Mouse (Mus musculus) frontal cortex, adult (tissue): ENCODE results near the gene Col5a1.
A peak's percentile ranks its signal among the peaks of the same experiment; 100 is the strongest.

Source experiments
- ATAC-seq: cut with Nextera tagmentation; 2 replicates; pipeline ENCODE4 v1.9.2; 2017; ENCODE audit warnings: mild to moderate bottlenecking, moderate library complexity, mixed read lengths; ENCODE audit not compliant: low TSS enrichment

Gene Col5a1

GRCm38 (mm10) chr2:27886148-27886551 lies at the start of gene Col5a1:
Gene Col5a1, plus strand, starts transcription at chr2:27886425.
- 0 out of 2 replicates have a peak, but pooled peaks have one; percentile 47 for ATAC-seq

GRCm38 (mm10) chr2:27838112-27838511 lies 48.1 kb upstream of the Col5a1 start:
- no peak for ATAC-seq

GRCm38 (mm10) chr2:27840890-27841289 lies 45.3 kb upstream of the Col5a1 start:
- peak; percentile 65; the same call in 1 of the 2 replicates for ATAC-seq

- no peak for ATAC-seq
These were observed 43.3 kb upstream of the Col5a1 start for GRCm38 (mm10) chr2:27842893-27843292.

- no peak for ATAC-seq
These were observed 41.3 kb upstream of the Col5a1 start for GRCm38 (mm10) chr2:27844885-27845284.

GRCm38 (mm10) chr2:27847001-27847400 lies 39.2 kb upstream of the Col5a1 start:
- no peak for ATAC-seq

- no peak for ATAC-seq
These were observed 38.3 kb upstream of the Col5a1 start for GRCm38 (mm10) chr2:27847851-27848435.

GRCm38 (mm10) chr2:27848466-27848865 lies 37.8 kb upstream of the Col5a1 start:
- no peak for ATAC-seq

GRCm38 (mm10) chr2:27858348-27858903 lies 27.8 kb upstream of the Col5a1 start:
- no peak for ATAC-seq

- no peak for ATAC-seq
These were observed 24.5 kb upstream of the Col5a1 start for GRCm38 (mm10) chr2:27861576-27862238.

- ATAC-seq, result peak; percentile 65; the same call in 1 of the 2 replicates
These were observed 21.5 kb upstream of the Col5a1 start for GRCm38 (mm10) chr2:27864491-27865365.

- no peak for ATAC-seq
These were observed 15.6 kb upstream of the Col5a1 start for GRCm38 (mm10) chr2:27870586-27870985.

- ATAC-seq, result no peak
These were observed 15.2 kb upstream of the Col5a1 start for GRCm38 (mm10) chr2:27871056-27871455.

GRCm38 (mm10) chr2:27872276-27872675 lies 13.9 kb upstream of the Col5a1 start:
- no peak for ATAC-seq

GRCm38 (mm10) chr2:27873030-27873429 lies 13.2 kb upstream of the Col5a1 start:
- ATAC-seq, result no peak

- ATAC-seq, result no peak
These were observed 11.6 kb upstream of the Col5a1 start for GRCm38 (mm10) chr2:27874596-27874995.

- no peak for ATAC-seq
These were observed 11.0 kb upstream of the Col5a1 start for GRCm38 (mm10) chr2:27875231-27875630.

- ATAC-seq, result peak; percentile 47; the same call in 1 of the 2 replicates
These were observed 10.4 kb upstream of the Col5a1 start for GRCm38 (mm10) chr2:27875786-27876185.

- no peak for ATAC-seq
These were observed 9.3 kb upstream of the Col5a1 start for GRCm38 (mm10) chr2:27876724-27877504.

- ATAC-seq, result no peak
These were observed 8.2 kb upstream of the Col5a1 start for GRCm38 (mm10) chr2:27878066-27878465.

GRCm38 (mm10) chr2:27883276-27883675 lies 2.9 kb upstream of the Col5a1 start:
- no peak for ATAC-seq
